Mouse (Mus musculus): ENCODE measurements around the gene Prdx3. TPM values are rescaled to one million over a fixed set of nuclear protein-coding genes. Genes with fewer than 3 reads are reported as not detected.

Prdx3 gene
- total RNA-seq (2015) (147 and 165 TPM in 2 replicates), total RNA-seq (2017) (117 and 123 TPM in 2 replicates)

DNA sequence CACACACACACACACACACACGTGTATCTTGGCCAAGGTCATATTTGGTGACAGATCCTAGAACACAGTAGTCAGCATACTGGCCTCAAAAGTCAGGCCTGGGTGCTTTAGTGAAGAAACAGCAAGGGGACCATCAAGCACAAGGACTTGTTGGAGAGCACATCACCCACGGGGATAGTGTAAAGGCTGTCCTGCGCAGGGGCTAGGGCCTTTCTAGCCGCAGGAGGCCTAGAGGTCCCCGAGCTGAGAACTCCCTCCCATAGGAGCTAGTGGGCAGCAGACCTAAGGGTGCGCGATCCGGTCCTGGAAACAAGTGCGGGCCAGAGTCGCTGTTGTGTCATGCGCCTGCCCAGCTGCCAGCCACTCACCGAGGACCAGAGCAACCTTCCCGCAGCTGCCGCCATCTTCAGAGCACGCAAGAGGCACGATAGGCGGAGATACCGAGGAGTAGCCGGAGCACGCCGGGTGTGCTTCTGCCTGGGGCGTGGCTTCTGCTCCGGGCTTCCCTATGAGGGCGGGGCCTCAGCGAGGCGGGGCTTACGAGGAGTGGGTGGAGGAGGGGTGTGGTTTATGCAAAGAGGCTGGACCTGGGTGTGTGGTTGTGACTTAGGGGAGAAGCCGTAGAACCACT, at the start of gene Prdx3:
Gene Prdx3, minus strand, starts transcription at position 493 of the 631 bp plus-strand sequence.
- ATAC-seq (replicated peaks; ENCODE audit: poor library complexity) = peak; percentile 96

DNA sequence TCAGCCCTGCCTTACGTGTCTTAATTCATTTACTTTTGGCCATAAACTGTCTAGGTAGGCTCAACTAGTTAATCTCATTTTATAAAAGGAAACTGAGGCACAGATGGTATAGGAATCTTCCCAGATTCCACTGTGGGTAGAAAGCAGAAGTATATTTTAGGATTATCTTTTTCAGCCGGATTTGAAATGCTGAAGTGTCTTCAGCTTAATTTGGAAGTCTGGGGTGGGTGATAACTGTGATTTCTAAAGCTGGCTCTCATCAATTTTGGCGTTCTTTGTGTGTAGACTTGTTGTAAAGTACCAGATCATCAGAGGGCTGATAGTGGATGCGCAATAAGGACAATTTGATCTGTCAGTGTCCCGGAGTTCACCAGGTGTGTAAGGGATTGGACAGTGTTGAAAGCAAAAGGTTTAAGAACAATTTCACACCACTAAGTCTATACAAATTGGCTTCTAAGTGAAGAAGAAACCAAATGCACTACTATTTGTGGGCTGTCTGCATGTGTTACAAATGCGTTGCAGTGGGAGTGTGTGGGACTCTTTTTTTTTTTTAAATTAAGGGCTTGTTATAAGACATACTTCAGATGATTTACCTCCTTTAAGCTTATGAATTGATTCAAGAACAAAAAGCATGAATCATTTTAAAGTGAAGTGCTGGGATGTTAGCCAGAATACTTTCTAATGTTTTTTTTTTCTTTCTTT, 42.7 kb upstream of the Prdx3 start:
- no peak for ATAC-seq (replicated peaks; ENCODE audit: poor library complexity)

DNA sequence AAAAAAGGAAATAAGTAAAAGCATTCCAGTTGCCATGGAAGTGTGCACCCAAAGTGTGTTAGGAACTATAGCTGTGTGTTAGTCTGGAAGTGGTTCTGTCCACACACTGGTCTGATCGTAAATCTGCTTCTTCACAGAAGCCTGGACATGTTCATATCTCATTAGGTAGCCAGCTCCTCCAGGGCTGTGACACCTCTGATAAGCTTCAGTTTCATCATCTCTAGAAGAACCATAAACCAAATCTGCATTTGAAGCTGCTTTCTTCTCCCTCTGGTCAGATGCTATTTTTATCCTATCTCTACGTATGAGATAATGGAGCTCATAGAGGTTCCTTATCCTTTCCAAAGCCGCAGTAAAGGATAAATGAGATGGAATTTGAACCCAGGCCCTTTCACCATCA, 41.5 kb upstream of the Prdx3 start:
- no peak for ATAC-seq (replicated peaks; ENCODE audit: poor library complexity)

DNA sequence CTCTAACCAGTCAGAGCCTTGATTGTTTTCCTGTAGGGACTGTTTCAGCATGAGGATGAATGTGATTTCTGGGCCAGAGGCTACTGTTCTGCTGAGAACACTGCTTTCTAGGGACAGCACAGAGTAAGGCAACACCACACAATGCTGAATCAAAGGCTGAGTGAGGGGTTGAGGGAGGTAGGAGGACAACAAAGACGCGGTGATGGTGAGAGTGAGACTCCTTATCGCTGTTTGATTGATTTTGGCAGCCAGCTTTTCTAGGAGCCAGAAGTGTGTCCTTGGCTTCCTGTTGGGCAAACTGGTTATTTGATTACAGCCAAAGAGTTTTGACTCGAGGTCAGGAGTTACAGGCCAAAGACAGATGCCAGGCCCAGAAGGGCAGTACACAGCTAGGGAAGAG, 40.9 kb upstream of the Prdx3 start:
- ATAC-seq (replicated peaks; ENCODE audit: poor library complexity) = no peak

DNA sequence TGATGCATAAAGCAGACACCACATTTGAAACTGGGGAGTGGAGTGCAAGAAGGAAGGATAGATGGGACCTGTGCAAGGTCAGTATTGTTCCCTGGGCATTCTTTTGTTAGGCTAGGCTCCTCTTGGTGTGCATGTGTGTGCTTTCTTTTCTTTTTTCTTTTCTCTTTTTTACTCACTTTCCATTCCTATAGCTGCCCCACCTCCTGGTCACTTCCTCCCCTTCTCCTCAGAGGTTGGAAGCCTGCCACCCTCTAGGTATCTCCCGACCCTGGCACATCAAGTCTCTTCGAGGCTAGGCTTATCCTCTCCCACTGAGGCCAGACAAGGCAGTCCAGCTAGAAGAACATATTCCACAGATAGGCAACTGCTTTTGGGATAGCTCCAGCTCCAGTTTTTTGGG, 37.3 kb upstream of the Prdx3 start:
- no peak for ATAC-seq (replicated peaks; ENCODE audit: poor library complexity)

DNA sequence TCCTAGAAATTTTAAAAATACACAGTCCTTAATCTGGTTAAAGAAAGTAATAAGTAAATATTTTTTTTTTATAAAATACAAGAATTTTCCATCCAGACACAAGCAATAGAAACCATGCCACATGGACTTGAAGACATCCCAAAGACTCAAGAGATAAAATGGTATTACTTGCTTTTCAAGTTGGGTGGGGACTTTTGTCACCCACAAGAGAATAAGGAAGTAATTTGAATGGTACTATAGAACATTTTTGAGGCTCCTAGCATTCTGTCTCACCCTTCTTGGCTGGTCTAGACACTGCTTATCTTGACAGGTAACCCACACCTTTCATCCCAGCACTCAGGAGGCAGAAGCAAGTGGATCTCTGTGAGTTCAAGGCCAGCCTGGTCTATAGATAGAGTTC, 35.9 kb upstream of the Prdx3 start:
- ATAC-seq (replicated peaks; ENCODE audit: poor library complexity) = no peak

DNA sequence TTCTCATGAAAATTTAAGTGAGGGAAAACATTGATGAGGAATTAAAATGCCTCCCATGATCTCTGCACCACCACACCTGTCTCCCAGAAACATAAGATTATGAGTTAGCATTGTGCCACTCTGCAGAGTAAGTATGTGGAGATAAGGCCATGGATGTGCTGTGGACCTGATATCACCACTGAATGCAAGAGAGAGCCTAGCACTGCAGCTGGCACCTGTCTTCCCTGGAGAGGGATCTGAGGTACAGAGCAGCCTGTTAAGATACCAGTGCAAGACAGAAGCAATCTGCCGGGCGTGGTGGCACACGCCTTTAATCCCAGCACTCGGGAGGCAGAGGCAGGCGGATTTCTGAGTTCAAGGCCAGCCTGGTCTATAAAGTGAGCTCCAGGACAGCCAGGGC, 31.1 kb upstream of the Prdx3 start:
- peak; percentile 42; the same call in 1 of the 2 replicates for ATAC-seq (replicated peaks; ENCODE audit: poor library complexity)

DNA sequence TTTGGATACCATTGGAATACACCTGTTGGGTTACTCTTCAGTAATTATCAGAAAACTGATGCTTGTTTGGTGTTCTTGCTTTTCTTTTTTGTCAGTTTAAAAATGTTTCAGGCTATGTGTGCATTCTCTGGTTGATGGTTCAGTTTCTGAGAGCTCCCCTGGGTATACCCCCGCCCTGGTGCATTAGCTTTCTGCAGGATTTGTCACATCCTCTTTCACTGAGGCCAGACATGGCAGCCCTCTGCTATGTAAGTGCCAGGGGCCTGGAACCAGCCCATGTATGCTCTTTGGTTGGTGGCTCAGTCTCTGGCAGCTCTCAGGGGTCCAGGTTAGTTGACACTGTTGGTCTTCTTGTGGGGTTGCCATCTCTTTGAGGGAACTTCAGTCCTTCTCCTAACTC, 29.6 kb upstream of the Prdx3 start:
- no peak for ATAC-seq (replicated peaks; ENCODE audit: poor library complexity)

DNA sequence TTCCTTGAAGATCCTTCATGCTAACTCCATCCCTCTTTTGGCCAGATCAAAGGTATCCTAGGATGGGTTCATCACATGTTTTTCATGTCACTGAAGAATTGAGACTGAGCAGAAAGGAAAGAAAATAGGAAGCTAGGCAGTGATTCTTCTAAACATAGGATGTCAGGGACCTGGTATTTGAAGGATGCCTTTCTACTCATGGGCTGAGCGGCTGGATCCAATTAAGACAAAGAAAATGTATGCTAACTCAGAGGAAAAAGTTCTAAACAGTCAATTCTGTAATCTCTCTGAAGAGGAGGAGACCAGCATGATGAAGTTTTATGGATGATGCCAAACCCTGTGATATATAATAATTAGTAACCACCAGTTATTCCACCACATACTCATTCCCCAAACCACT, 28.8 kb upstream of the Prdx3 start:
- no peak for ATAC-seq (replicated peaks; ENCODE audit: poor library complexity)

DNA sequence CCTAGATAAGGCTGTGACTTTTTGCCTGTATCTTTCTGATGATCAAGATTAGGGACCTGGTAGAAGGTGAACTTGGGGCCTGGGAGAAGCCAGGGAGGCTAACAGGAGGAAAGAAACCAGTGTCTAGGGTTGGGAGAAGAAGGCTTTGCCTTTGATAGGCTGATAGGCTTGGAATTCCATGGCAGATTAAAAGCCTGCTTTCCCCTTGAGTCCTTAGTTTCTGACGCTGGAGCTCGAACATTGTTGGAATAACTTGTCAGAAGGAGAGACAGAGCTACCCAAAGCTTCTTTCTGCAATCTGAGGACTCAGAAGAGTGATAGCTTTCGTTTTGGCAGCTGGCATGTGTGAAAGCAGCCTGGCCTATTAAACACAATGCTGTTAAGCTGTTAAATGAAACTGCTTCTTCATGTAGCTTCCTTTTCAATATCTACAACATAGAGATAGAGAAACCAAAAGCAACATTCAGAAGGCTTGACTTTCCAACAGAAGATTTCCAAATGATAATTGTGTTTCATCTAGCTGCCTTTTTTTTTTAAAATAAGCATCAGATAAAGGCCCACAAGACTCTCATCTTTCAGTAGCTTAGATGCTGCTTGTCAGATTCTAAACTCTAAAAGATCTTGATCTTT, 21.0 kb upstream of the Prdx3 start:
- ATAC-seq (replicated peaks; ENCODE audit: poor library complexity) = no peak; the same call in 1 of the 2 replicates

DNA sequence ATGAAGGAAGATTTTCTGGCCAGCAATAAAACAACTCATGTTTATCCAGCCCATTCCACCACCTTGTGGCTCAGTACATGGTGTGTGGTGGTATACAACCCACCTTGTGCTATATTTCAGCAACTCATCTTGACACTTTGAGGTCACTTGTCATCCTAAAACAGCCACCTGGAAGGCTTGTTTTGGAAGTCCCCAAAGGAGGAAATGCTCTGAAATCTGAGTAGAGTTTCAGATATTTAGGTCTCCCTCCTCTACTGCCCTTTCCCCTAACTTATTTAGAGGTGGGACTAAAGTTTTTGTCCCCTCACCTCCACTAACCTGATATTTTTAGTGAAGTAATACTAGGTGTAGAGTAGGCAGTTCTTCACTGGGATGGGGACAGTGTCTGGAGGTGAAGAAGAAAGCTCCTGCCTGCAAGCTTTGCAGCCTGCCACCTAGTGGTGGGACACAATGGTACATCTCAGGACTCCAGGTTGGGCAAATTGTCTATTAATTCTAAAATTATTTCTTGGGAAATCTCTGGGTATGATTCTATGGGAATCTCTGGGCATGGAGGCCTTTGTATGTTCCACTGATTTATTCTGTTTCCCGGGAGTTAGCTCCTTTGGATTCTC, 17.7 kb upstream of the Prdx3 start:
- ATAC-seq (replicated peaks; ENCODE audit: poor library complexity) = peak; percentile 48

DNA sequence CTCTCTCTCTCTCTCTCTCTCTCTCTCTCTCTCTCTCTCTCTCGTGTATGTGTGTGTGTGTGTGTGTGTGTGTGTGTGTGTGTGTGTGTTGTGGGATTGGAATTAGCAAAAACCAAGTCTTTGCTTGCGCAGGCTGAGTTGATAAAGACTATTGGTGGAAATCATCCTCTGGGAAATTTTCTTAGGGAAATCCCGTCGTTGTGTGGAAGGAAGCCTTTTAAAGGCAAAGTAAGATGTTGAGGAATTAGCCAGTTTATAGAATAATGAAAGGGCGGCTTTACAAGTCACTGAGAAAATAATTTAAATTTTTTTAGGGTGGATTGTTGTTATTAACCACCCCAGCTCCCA, 16.7 kb upstream of the Prdx3 start:
- no peak for ATAC-seq (replicated peaks; ENCODE audit: poor library complexity)

DNA sequence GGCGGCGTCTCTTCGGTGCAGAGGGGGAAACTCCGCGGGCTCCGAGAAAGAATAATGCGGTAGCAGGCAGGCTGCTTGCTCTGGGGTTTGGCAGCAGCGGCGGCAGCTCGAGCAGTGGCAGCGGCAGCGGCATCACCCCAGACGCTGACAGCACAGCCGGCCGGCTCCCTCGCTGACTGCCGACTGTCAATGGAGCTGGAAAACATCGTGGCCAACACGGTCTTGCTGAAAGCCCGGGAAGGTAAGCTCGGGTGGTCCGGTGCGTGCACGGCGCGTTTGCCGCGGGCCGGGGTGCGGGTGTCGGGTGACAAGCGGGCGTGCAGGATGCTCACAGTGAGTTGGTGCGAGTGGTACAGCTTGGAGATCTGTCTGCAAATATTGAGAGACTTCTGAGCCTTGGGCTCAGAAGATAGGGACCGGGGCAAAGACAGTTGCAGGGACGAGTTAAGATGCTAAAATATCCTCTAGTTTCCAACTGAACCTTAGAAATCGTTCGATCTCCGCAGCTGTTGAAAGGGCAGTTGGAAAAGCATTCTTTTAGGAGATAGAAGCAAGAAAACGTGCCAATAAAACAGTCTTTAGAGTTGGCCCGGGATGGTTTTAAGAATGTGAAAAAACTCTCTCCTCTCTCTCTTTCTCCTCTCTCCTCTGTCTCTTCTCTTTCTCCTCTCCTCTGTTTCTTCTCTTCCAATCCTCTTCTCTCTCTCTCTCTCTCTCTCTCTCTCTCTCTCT, 16.2 kb upstream of the Prdx3 start:
- ATAC-seq (replicated peaks; ENCODE audit: poor library complexity) = peak; percentile 9

DNA sequence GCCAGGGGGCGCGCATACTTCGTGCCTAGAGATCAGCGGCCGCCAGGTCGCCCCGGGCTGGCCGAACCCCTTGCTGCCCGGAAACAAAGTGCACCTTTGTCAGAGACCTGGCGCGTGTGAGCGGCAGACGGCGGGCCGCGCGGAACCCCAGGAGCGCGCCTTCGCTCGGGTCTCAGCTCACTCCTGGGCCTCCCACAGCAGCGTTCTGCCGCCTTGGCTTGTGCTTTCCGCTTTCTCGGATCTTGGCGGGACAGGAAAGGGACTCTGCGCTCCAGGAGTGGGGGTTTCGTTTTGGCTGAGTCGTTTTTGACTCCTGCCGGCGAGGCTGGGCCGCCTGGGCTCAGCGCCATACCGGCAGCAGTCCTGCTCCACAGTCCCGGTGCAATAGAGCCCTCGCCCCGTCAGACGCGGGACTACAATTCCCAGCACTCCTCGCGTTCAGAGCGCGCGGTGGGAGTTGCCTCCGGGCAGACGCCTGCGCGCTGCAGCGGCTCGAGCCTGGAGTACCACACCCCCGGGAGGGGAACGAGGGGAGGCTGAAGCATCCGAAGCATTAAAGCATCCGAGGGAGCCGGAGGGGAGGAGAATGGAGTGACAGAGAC, 15.5 kb upstream of the Prdx3 start, which contains the start of gene Grk5:
Gene Grk5, plus strand, starts transcription at position 36 of the 602 bp plus-strand sequence.
- peak; percentile 86 for ATAC-seq (replicated peaks; ENCODE audit: poor library complexity)

DNA sequence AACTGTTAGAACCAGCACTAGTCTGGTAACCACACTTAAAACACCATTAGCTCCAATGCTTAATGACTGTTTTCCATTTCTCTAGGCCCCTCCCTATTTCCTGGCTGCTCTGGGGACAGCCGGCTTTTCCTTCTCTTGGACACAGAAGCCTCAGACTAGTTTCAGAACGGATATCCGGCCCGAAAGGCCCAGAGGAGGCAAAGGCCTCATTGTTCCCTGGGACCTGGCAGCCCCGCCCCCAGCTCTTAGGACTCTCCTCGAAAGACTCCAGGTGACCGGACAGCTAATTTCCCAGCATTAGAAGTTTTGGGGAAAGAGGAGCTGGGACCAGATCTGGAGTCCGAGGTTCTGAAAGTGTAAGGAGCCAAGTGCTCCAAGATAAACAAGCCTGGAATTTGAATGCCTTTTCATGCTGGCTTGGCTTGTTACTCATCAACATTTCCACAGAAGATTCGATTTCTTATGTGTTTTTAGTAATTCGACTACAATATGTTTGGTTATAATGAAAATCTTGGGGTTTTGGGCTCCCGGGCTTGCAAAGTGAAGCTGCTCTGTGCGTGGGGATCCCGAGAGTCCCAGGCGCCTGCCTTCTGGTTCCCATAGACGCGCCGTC, 14.9 kb upstream of the Prdx3 start:
- 0 out of 2 replicates have a peak, but pooled peaks have one; percentile 13 for ATAC-seq (replicated peaks; ENCODE audit: poor library complexity)

DNA sequence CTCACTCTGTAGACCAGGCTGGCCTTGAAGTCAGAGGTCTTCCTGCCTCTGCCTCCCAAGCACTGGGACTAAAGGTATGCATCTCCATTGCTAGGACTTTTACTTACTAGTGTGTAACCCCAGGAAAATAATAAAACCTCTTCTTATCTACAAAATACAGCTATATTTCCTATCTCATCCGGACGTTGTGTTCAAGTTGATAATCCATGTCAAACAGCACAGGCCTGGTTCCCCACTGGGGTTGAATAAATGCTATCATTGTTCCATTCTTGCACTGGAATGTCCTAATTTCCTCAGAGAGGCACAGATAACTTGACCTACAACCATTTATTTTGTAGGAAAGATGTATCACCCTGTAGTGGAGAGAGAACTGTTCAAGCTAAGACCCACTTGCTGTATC, 13.3 kb upstream of the Prdx3 start:
- 0 out of 2 replicates have a peak, but pooled peaks have one; percentile 9 for ATAC-seq (replicated peaks; ENCODE audit: poor library complexity)

DNA sequence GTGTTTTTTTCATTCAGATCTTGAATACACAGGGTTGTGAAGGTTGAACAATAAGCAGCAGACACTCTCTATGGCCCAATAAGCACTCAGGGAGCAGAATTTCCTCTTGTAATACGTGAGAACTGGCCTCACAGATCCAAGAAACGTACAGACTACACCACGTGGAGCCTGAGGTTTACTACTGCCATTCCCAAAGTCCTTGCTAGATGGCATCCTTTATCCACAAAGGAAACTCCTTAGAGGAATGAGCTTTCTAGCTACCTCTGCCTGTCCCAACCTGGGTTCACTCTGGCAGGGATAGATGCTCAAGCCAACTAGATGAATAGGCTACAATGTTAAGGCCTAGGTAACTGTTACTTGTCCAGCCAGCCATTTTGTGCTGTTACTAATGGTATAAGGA, 8.8 kb upstream of the Prdx3 start:
- ATAC-seq (replicated peaks; ENCODE audit: poor library complexity) = 0 out of 2 replicates have a peak, but pooled peaks have one; percentile 23

DNA sequence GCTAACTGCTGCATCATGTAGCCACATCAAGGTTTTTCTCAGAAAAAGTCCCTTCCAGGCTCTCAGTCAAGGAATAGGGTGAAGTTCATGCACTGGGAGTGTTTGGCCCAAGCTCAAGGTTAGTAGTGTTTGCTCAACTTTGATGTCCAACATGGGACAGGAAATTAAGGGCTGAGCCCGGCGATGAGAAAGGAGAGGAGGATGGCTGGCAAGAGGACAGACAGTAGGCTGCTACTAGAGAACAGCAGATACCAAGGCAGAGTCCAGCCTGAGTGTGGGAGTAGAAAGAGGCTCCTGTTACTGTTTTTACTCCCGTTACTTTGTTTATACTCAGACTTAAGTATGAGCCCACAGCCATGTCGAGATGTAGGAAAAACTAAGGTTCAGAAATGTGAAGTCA, 855 bp downstream of the Prdx3 start:
- ATAC-seq (replicated peaks; ENCODE audit: poor library complexity) = no peak

DNA sequence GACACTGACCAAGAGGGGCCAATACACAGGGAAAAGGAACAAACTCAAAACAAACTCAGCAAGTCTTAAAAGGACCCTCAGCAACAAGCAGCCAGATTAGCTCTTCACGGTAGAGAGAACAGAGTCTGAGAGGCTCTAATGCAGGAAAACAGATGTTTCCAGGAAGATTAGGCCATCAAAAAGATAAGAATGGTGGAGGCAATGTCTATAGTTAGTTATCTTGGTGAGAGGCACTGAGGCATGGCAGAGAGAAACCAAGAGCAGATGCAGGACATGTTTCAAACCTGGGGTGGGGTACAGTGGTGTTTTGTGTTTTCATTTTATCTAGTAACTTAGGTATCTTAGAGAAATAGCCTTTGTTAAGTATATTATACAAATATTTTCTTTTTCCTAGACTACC, 2.1 kb downstream of the Prdx3 start:
- ATAC-seq (replicated peaks; ENCODE audit: poor library complexity) = peak; percentile 54

DNA sequence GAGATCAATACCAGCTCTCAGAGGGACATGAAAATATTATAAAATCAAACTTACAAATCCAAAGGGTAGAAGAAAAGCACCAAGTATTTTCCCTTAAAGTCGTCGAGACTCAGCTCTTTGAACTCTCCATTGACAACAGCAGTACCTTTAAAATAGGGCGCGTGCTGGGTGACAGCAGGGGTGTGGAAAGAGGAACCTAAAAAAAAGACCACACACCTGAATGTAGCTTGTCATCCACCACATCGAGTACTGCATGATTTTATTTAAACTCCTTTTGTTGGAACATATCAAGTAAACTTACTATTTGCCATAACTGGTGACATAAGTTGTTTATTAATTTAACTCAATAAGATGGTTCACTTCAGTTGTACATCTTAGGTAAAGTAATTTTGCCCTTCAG, 3.0 kb downstream of the Prdx3 start:
- ATAC-seq (replicated peaks; ENCODE audit: poor library complexity) = no peak

All from megakaryocyte progenitor cell, adult 5-6 weeks (primary cell).